Mouse (Mus musculus) embryonic facial prominence, embryonic 15.5 days (tissue): Measurements from ENCODE around the gene Tcp11l2. TPM values are rescaled to one million over a fixed set of nuclear protein-coding genes. Genes with fewer than 3 reads are reported as not detected.
A peak's percentile ranks its signal among the peaks of the same experiment; 100 is the strongest.

ENCODE experiments used
- ATAC-seq: fragments of 200-750 bp; cut with Nextera tagmentation; 2 replicates; pipeline ENCODE4 v1.8.0; 2017; ENCODE audit warnings: low read depth, moderate TSS enrichment; ENCODE audit not compliant: insufficient number of reproducible peaks, low FRiP score, low TSS enrichment
- H3K27ac ChIP-seq: fragments of 300-500 bp; sonication (generic); replicated peaks from 2 replicates; pipeline ENCODE4 v1.5.1; 2015; ENCODE audit warnings: mild to moderate bottlenecking, inconsistent platforms
- H3K27me3 ChIP-seq: fragments of 300-500 bp; sonication (generic); 2 replicates; pipeline ENCODE4 v1.6.1; 2015; ENCODE audit warnings: inconsistent platforms
- H3K36me3 ChIP-seq: fragments of 300-500 bp; sonication (generic); 2 replicates; pipeline ENCODE4 v1.6.1; 2015; ENCODE audit warnings: mild to moderate bottlenecking, inconsistent platforms
- H3K4me1 ChIP-seq: fragments of 300-500 bp; sonication (generic); 2 replicates; pipeline ENCODE4 v1.6.1; 2015; ENCODE audit warnings: inconsistent platforms
- H3K4me2 ChIP-seq: fragments of 300-500 bp; sonication (generic); replicated peaks from 2 replicates; pipeline ENCODE4 v1.6.1; 2015; ENCODE audit warnings: mild to moderate bottlenecking, inconsistent platforms
- H3K4me3 ChIP-seq: fragments of 300-500 bp; sonication (generic); replicated peaks from 2 replicates; pipeline ENCODE4 v1.5.1; 2015; ENCODE audit warnings: mild to moderate bottlenecking, inconsistent platforms
- H3K9ac ChIP-seq: fragments of 300-500 bp; sonication (generic); 2 replicates; pipeline ENCODE4 v1.6.1; 2015; ENCODE audit warnings: inconsistent platforms
- H3K9me3 ChIP-seq: fragments of 300-500 bp; sonication (generic); replicated peaks from 2 replicates; pipeline ENCODE4 v1.6.1; 2016; ENCODE audit warnings: inconsistent platforms
- WGBS: fragments of 180-500 bp; shearing (Covaris S2); methylation state at CpG from one replicate; pipeline ENCODE4 v1.1.7; 2015; 5-methylcytosine and 5-hydroxymethylcytosine counted together
- polyA plus RNA-seq: library from polyadenylated mRNA; unstranded; fragments of >200 nt; fragmentation: Nextera tagmentation; extraction: Ambion mirVana; gene quantifications from 2 replicates; pipeline ENCODE4 v1.2.1, GENCODE M21; 2015

Tcp11l2 gene
- polyA plus RNA-seq, 1 experiment from 2014 or later = 22.4 TPM

DNA sequence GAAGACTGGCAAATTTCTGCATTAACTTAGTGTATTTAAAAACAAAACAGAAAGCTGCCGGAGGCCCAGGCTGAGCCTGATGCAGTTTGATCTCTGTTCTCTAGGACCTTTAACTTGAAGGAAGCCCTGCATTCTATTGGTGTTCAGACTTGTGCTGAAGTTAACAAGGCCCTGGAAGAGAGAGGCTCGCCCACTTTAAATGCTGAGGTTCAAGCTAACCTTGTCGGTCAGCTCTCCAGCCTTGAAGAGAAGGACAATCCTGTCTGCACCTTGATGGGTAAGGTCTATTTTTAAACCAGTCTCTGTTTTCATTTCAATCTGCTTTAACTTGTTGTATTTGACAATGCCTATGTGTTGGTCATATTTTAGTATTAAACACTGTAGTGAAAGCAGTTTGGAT lies 31.9 kb downstream of the Tcp11l2 start:
- H3K27ac ChIP-seq = no peak overlapping the region
- H3K36me3 ChIP-seq = peaks cover 4% of the 10 kb centered on the region; the same call in 1 of the 2 replicates
- no peaks in the 10 kb centered on the region for H3K9me3 ChIP-seq
- no peak for ATAC-seq
- no peaks in the 10 kb centered on the region for H3K4me1 ChIP-seq
- no peak overlapping the region for H3K9ac ChIP-seq
- no peak overlapping the region for H3K4me3 ChIP-seq
- WGBS = 72% methylated on average over 3 of the region's 3 CpGs
- no peak overlapping the region for H3K4me2 ChIP-seq
- no peaks in the 10 kb centered on the region for H3K27me3 ChIP-seq

DNA sequence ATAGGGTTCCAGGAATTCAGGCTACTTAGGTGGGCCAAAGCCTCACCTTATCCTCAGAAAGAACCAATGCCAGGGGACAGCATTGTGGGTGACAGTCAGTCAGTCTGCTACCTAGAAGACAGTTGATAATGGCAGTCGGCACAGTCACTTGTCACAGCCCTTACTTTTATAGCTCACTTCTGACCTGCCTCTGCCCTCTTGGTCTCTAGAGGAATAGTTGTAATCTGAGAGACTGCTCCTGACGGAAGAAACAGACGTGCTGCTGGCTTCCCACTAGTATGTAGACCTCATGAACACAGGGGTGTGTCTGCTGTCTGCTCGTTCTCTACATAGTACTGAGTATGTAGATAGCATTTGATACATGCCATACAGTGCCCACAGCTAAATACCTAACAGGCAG lies 33.9 kb downstream of the Tcp11l2 start:
- 30% methylated on average over 4 of the region's 4 CpGs for WGBS
- no peak overlapping the region for H3K4me2 ChIP-seq
- H3K4me3 ChIP-seq = no peak overlapping the region
- no peak overlapping the region for H3K9ac ChIP-seq
- ATAC-seq = no peak
- no peaks in the 10 kb centered on the region for H3K27me3 ChIP-seq
- H3K4me1 ChIP-seq = no peaks in the 10 kb centered on the region
- no peak overlapping the region for H3K27ac ChIP-seq
- peaks cover 4% of the 10 kb centered on the region; the same call in 1 of the 2 replicates for H3K36me3 ChIP-seq
- H3K9me3 ChIP-seq = no peaks in the 10 kb centered on the region

DNA sequence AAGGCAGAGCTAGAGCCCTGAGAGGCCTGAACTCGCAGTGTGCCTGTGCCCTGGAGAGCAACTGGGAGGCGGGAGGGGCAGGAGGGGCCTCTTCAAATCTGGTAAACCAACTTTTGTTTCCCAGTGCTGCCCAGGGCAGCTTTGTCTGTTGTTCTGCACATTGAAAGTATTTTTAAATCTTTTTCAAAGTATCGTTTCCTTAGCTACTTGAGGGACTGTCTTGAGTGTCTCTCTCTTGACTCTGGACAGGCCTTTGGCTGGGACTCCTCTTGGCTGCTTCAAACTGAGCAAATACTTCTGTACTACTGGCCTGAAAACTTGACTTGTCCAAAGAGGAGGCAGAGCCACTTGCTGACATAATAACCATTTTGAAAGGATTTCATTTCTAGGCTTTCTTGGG lies 34.4 kb downstream of the Tcp11l2 start:
- no peak overlapping the region for H3K4me3 ChIP-seq
- WGBS = 54% methylated on average over 3 of the region's 3 CpGs
- no peaks in the 10 kb centered on the region for H3K9me3 ChIP-seq
- no peak overlapping the region for H3K9ac ChIP-seq
- H3K36me3 ChIP-seq = peaks cover 4% of the 10 kb centered on the region; the same call in 1 of the 2 replicates
- H3K27me3 ChIP-seq = no peaks in the 10 kb centered on the region
- no peaks in the 10 kb centered on the region for H3K4me1 ChIP-seq
- ATAC-seq = no peak
- H3K4me2 ChIP-seq = no peak overlapping the region
- H3K27ac ChIP-seq = no peak overlapping the region

DNA sequence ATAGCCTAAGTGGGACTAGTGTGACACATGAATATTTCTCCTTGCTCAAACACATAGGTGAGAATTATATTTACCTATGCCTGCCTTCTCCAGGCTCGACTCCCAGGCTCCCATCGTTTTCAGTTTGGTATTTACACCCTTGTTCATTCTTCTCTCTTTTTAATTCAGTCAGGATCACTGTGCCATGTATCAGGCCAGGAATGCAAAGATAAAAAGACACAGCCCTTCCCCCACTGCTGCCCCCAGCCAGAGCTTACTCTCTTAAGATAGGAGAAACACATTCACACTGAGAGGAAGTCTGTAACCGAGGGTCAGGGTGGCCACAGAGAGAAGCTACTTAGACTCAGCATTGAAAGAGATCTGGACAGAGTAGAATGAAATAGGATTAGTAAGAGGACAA lies 35.2 kb downstream of the Tcp11l2 start:
- WGBS = 58% methylated on average over 3 of the region's 3 CpGs
- H3K36me3 ChIP-seq = peaks cover 4% of the 10 kb centered on the region; the same call in 1 of the 2 replicates

DNA sequence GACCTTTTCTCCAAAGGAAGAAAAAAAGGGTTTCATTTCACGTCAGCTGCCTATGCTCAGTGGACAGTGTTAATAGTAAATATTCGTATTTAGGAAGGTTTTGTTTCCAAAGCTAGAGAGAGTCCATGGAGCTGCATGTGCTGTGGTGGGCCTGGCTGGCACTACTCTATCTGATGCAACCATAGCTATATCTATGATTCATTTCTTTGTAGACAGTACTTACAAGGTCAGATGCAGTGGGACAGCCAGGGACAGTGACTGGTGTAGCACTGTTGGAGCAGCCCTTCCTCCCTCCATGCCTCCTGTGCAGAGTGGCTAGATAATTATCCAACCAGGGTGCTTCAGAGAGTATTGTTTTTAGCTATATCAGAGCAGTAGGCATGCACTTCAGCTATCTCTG lies 35.9 kb downstream of the Tcp11l2 start:
- Histone ChIP-seq H3K4me1 (no peaks in the 10 kb centered on the region), H3K36me3 (peaks cover 4% of the 10 kb centered on the region; the same call in 1 of the 2 replicates), H3K27me3 (no peaks in the 10 kb centered on the region), H3K27ac (no peak overlapping the region), H3K9me3 (no peaks in the 10 kb centered on the region), H3K4me2 (no peak overlapping the region), H3K4me3 (no peak overlapping the region), H3K9ac (no peak overlapping the region)
- 72% methylated on average over 2 of the region's 2 CpGs for WGBS
- no peak for ATAC-seq

More for the DNA sequence above, 35.2 kb downstream of the Tcp11l2 start:
- ATAC-seq = no peak
- H3K9ac ChIP-seq = no peak overlapping the region
- no peaks in the 10 kb centered on the region for H3K27me3 ChIP-seq
- H3K9me3 ChIP-seq = no peaks in the 10 kb centered on the region
- no peak overlapping the region for H3K4me2 ChIP-seq
- H3K4me1 ChIP-seq = no peaks in the 10 kb centered on the region
- H3K27ac ChIP-seq = no peak overlapping the region
- no peak overlapping the region for H3K4me3 ChIP-seq

DNA sequence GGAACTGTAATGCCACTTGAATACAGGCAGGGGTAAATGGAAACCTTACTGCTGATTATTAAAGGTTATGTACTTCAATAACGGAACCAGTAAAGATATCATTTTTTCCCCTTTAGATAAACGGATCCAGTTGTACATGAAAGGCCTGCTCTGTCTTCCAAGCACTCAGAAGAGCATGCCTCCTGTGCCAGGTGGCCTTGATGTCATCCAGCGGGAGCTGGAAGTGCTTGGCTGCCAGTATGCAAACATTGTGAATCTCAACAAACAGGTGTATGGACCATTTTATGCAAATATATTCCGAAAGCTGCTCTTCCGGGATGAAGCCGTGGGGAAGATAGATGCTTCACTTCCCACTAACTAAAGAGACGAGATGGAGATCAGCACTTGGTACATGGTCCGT lies 36.9 kb downstream of the Tcp11l2 start:
- no peak overlapping the region for H3K9ac ChIP-seq
- H3K27ac ChIP-seq = no peak overlapping the region
- peaks cover 4% of the 10 kb centered on the region; the same call in 1 of the 2 replicates for H3K36me3 ChIP-seq
- ATAC-seq = no peak
- WGBS = 77% methylated on average over 8 of the region's 8 CpGs
- no peak overlapping the region for H3K4me3 ChIP-seq
- no peaks in the 10 kb centered on the region for H3K27me3 ChIP-seq
- no peaks in the 10 kb centered on the region for H3K9me3 ChIP-seq
- no peak overlapping the region for H3K4me2 ChIP-seq
- H3K4me1 ChIP-seq = no peaks in the 10 kb centered on the region

DNA sequence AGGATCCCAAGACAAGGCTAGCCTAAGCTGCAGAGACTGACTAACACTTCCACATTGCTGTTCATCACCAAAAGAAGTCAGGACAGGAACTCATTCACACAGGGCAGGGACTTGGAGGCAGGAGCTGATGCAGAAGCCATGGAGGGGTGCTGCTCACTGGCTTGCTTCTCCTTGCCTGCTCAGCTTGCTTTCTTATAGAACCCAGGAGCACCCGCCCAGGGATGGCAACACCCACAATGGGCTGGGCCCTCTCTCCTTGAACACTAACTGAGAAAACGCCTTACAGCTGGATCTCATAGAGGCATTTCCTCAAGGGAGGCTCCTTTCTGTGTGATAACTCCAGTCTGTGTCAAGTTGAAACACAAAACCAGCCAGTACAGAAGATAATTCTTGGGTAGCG lies 38.6 kb downstream of the Tcp11l2 start:
- ATAC-seq = no peak
- no peaks in the 10 kb centered on the region for H3K27me3 ChIP-seq
- no peaks in the 10 kb centered on the region for H3K36me3 ChIP-seq
- no peak overlapping the region for H3K9ac ChIP-seq
- no peaks in the 10 kb centered on the region for H3K9me3 ChIP-seq
- H3K27ac ChIP-seq = no peak overlapping the region
- H3K4me2 ChIP-seq = no peak overlapping the region
- 67% methylated on average over 3 of the region's 3 CpGs for WGBS
- no peak overlapping the region for H3K4me3 ChIP-seq
- H3K4me1 ChIP-seq = no peaks in the 10 kb centered on the region

DNA sequence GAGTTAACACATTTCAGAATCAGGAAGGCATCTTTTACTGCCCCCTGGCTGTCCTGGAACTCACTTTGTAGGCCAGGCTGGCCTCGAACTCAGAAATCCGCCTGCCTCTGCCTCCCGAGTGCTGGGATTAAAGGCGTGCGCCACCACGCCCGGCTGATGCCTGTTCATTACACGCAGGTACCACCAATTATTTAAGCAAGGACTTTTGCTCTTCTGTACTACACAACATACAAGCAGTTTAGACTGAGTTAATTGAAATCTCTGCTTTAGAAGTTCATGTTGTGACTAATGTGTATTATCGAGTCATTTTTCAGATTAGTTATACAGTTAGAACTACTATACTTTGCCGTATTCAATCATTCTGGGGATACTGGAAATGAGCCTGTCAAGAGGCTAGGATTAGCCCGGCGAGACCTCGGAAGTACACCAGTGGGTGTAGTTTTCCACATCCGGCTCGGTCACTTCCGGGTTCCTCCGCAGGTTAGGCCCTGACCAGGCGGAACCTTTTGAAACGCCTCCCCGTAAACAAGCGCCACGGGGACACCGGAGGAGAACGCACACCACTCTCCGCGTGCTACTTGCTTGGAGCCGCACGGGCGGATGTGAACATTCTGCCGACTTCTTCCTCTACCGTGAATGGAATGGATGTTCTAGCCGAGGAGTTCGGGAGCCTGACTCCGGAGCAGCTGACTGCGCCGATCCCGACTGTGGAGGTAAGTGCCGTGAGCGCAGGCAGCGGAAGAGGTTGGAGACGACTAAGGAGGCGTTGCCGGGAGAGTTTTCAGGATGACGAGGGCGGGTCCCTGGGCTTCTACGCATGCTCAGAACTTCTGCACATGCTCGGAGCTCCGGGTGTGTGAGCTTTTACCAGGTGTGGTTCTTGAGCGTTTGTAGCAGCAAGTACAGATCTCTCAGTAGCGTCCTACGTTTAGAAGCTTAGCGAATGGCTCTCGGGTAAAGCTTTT lies 45.7 kb downstream of the Tcp11l2 start, which contains the start of gene Polr3b:
Polr3b (plus strand) TSS at position 467 of the 965 bp plus-strand sequence.
- Histone ChIP-seq H3K4me3 (peak within 1 kb of the TSS; percentile 82), H3K4me2 (peak within 1 kb of the TSS; percentile 62), H3K4me1 (peaks cover 17% of the 10 kb centered on the region; the same call in 1 of the 2 replicates), H3K36me3 (no peaks in the 10 kb centered on the region), H3K9me3 (no peaks in the 10 kb centered on the region), H3K27me3 (no peaks in the 10 kb centered on the region), H3K27ac (peak within 1 kb of the TSS; percentile 98), H3K9ac (peak within 1 kb of the TSS; percentile 62)
- peak; percentile 95 for ATAC-seq
- 8% methylated on average over 53 of the region's 53 CpGs for WGBS

DNA sequence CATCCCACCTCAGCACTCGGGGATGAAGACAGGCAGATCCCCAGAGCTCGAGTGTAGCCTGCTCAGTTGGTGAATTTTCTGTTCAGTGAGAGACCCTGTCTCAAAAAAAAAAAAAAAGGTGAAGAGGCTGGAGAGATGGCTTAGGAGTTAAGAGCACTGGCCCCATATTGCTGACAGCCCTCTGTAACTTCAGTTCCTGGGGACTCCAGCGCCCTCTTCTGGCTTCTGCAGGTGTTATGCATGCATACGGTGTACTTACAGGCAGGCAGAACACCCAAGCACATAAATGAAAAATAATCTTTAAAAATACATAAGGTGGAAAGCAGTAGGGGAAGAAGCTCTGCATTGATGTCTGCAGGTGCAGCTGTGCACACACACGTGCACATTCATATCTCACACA lies 54.8 kb downstream of the Tcp11l2 start:
- 62% methylated on average over 5 of the region's 5 CpGs for WGBS
- no peaks in the 10 kb centered on the region for H3K27me3 ChIP-seq
- no peak overlapping the region for H3K4me3 ChIP-seq
- H3K4me1 ChIP-seq = no peaks in the 10 kb centered on the region
- no peak overlapping the region for H3K27ac ChIP-seq
- H3K4me2 ChIP-seq = no peak overlapping the region
- H3K9me3 ChIP-seq = no peaks in the 10 kb centered on the region
- peaks cover 32% of the 10 kb centered on the region for H3K36me3 ChIP-seq
- no peak overlapping the region for H3K9ac ChIP-seq
- no peak for ATAC-seq

DNA sequence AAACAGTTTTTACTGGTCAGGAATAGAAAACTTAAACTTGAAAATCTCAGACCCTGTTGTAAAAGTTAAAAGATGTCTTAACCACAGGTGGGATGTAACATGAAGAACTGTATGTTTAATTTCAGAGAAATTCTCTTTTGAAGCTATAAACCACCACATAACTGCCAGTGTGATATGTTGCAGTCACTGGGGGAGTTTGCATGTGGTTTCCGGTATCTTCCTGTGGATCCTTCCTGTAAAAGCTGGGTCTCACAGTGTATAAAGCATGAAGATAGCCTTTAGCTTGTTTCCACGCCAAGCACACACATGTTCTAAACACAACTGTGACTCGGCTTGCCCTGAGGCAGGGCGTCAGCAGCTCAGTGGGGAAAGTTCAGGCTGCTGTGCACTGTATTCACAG lies 55.6 kb downstream of the Tcp11l2 start:
- H3K9me3 ChIP-seq = no peaks in the 10 kb centered on the region
- H3K27me3 ChIP-seq = no peaks in the 10 kb centered on the region
- no peak overlapping the region for H3K4me3 ChIP-seq
- H3K4me1 ChIP-seq = no peaks in the 10 kb centered on the region
- WGBS = 79% methylated on average over 4 of the region's 4 CpGs
- peaks cover 40% of the 10 kb centered on the region for H3K36me3 ChIP-seq
- H3K27ac ChIP-seq = no peak overlapping the region
- no peak for ATAC-seq
- H3K9ac ChIP-seq = no peak overlapping the region
- H3K4me2 ChIP-seq = no peak overlapping the region

DNA sequence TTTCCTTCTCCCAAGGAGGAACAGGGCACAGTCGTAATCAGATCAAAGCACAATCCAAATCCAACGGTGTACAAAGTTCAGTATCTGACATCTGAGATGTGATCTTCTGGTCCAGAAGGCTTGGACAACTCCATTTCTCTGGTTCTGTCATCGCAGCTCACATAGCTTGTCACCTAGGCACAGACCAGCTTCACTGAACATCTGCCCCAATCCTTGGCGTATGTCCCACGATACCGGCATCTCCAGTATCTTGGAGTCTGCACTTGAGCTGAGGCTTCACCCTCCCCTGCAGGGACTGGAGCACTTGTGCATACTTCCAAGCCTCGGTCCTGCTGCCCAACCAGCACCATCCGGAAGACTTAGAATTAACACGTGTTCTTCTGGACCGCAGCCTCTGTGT lies 60.2 kb downstream of the Tcp11l2 start:
- H3K4me3 ChIP-seq = no peak overlapping the region
- H3K4me1 ChIP-seq = no peaks in the 10 kb centered on the region
- no peak for ATAC-seq
- no peak overlapping the region for H3K9ac ChIP-seq
- no peak overlapping the region for H3K4me2 ChIP-seq
- H3K36me3 ChIP-seq = peaks cover 52% of the 10 kb centered on the region
- H3K27me3 ChIP-seq = no peaks in the 10 kb centered on the region
- 92% methylated on average over 10 of the region's 10 CpGs for WGBS
- H3K27ac ChIP-seq = no peak overlapping the region
- no peaks in the 10 kb centered on the region for H3K9me3 ChIP-seq
